Mouse (Mus musculus) ovary, postnatal 10 days (tissue): ENCODE results near the gene Serpinb9f.
"Not testable (repeated sequence)": the region's sequence is repeated elsewhere in the genome, so short reads cannot be mapped to it uniquely, and the experiment has no call there.

Source experiments
- DNase-seq: peaks from one replicate; pipeline ENCODE4 v3.0.0; 2022; ENCODE audit warnings: low spot score

The Serpinb9f gene

GRCm38 (mm10) chr13:33323777-33324176 is at the start of gene Serpinb9f:
Gene Serpinb9f (plus strand): TSS chr13:33324077.
- DNase-seq = not testable (repeated sequence)

GRCm38 (mm10) chr13:33308631-33309030 is 15.2 kb upstream of the Serpinb9f start:
- not testable (repeated sequence) for DNase-seq

- not testable (repeated sequence) for DNase-seq
Observed at GRCm38 (mm10) chr13:33356666-33357065, 32.8 kb downstream of the Serpinb9f start.
